10 mouse cellular contexts compared by ENCODE assay signal in the genomic region with DNA sequence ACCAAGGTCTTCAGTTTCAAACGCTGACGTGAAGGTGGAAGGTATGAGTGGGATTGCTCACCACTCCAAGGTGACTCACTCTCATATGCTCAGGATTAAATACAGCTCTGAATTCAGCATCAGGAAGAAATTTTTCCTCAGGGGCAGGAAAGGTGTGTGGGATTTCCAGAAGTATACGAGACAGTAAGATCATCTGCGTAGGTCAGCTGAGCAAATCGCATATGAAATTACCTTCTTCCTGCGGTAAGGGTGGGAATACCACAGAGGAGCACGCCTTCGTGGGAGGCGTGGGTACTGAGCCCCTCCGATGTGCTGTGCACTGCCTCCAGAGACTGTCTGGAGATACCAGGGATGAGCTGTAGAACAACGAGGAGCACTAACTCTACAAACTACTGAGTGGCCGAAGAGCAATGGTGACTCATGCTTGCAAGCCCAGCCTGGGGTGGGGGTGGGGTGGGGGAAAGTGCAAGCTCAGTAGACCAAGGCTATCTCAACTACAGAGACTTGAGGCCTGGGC. TPM values are rescaled to one million over a fixed set of nuclear protein-coding genes. Genes with fewer than 3 reads are reported as not detected.
DNase-seq lines count a peak whose midpoint lies in the region; ATAC-seq and TF ChIP-seq lines count a peak whose summit lies in the region.
"Had no signal": no experiment of that assay in that cellular context is flagged by ENCODE, and none has a peak within 500 bp of the region (broad histone marks: within the 10 kb centered on the region; RNA-seq: fewer than 3 reads in every experiment).

No protein-coding gene starts in this region.

- 0 out of 2 replicates have a peak overlapping the region, but pooled peaks have one; percentile 19 for H3K9ac ChIP-seq in heart, embryonic 15.5 days
- no peak overlapping the region for H3K9ac ChIP-seq in lung, postnatal 0 days (replicated peaks; ENCODE audit: low read depth)
- no peak overlapping the region for H3K9ac ChIP-seq in embryonic facial prominence, embryonic 14.5 days (ENCODE audit: low read depth, low read length)
- H3K9ac ChIP-seq in forebrain, embryonic 14.5 days (ENCODE audit: low read length): no peak overlapping the region

- no peaks in the 10 kb centered on the region for H3K27me3 ChIP-seq in heart, embryonic 15.5 days
- no peaks in the 10 kb centered on the region for H3K27me3 ChIP-seq in lung, postnatal 0 days (replicated peaks; ENCODE audit: insufficient read depth, low read length)
- no peaks in the 10 kb centered on the region for H3K27me3 ChIP-seq in embryonic facial prominence, embryonic 14.5 days (replicated peaks; ENCODE audit: control insufficient read depth, insufficient read depth, low read length)
- H3K27me3 ChIP-seq in forebrain, embryonic 14.5 days (replicated peaks; ENCODE audit: control insufficient read depth, insufficient read depth, low read length): no peaks in the 10 kb centered on the region

- H3K9me3 ChIP-seq in heart, embryonic 15.5 days (replicated peaks): no peaks in the 10 kb centered on the region
- no peaks in the 10 kb centered on the region for H3K9me3 ChIP-seq in lung, postnatal 0 days (ENCODE audit: low read length)
- H3K9me3 ChIP-seq in embryonic facial prominence, embryonic 14.5 days (ENCODE audit: control insufficient read depth, low read length): no peaks in the 10 kb centered on the region
- H3K9me3 ChIP-seq in forebrain, embryonic 14.5 days (replicated peaks; ENCODE audit: control insufficient read depth, low read length): no peaks in the 10 kb centered on the region

- H3K4me3 ChIP-seq in heart, embryonic 15.5 days: no peak overlapping the region
- no peak overlapping the region for H3K4me3 ChIP-seq in lung, postnatal 0 days (ENCODE audit: low read depth, low read length)
- no peak overlapping the region for H3K4me3 ChIP-seq in embryonic facial prominence, embryonic 14.5 days (ENCODE audit: low read depth, low read length)
- no peak overlapping the region for H3K4me3 ChIP-seq in forebrain, embryonic 14.5 days (ENCODE audit: low read depth, low read length)

- ATAC-seq in heart, embryonic 15.5 days (replicated peaks; ENCODE audit: insufficient number of reproducible peaks, insufficient read depth, low FRiP score, low read depth): 0 out of 2 replicates have a peak, but pooled peaks have one; percentile 19
- ATAC-seq in lung, postnatal 0 days: peak; percentile 58
- ATAC-seq in embryonic facial prominence, embryonic 14.5 days (ENCODE audit: low read depth): no peak
- no peak for ATAC-seq in forebrain, embryonic 14.5 days

- 59% methylated on average over 12 of the region's 12 CpGs for WGBS in heart, embryonic 15.5 days
- WGBS in lung, postnatal 0 days: 71% methylated on average over 12 of the region's 12 CpGs
- 72% methylated on average over 12 of the region's 12 CpGs for WGBS in embryonic facial prominence, embryonic 14.5 days
- 90% methylated on average over 12 of the region's 12 CpGs for WGBS in forebrain, embryonic 14.5 days

- no peak overlapping the region for H3K4me2 ChIP-seq in heart, embryonic 15.5 days
- no peak overlapping the region for H3K4me2 ChIP-seq in lung, postnatal 0 days (replicated peaks; ENCODE audit: low read depth, low read length)
- no peak overlapping the region for H3K4me2 ChIP-seq in embryonic facial prominence, embryonic 14.5 days (ENCODE audit: low read depth, low read length)
- H3K4me2 ChIP-seq in forebrain, embryonic 14.5 days (ENCODE audit: low read length): no peak overlapping the region

- peaks cover 49% of the 10 kb centered on the region for H3K4me1 ChIP-seq in heart, embryonic 15.5 days (replicated peaks)
- peaks cover 10% of the 10 kb centered on the region for H3K4me1 ChIP-seq in lung, postnatal 0 days (ENCODE audit: insufficient read depth, low read depth, low read length)
- peaks cover 14% of the 10 kb centered on the region for H3K4me1 ChIP-seq in embryonic facial prominence, embryonic 14.5 days (ENCODE audit: control insufficient read depth, insufficient read depth, low read length)
- H3K4me1 ChIP-seq in forebrain, embryonic 14.5 days (ENCODE audit: control insufficient read depth, insufficient read depth, low read length): peaks cover 15% of the 10 kb centered on the region

- no peak for TF ChIP-seq CTCF in lung, postnatal 0 days (IDR thresholded peaks at IDR 0.05)

- peak overlapping the region; percentile 73 for H3K27ac ChIP-seq in heart, embryonic 15.5 days
- peak overlapping the region; percentile 62; the same call in 1 of the 2 replicates for H3K27ac ChIP-seq in lung, postnatal 0 days (ENCODE audit: low read length)
- H3K27ac ChIP-seq in embryonic facial prominence, embryonic 14.5 days (replicated peaks; ENCODE audit: low read depth, low read length): peak overlapping the region; percentile 21; the same call in 1 of the 2 replicates
- no peak overlapping the region for H3K27ac ChIP-seq in forebrain, embryonic 14.5 days (ENCODE audit: low read depth, low read length)

- DNase-seq in heart, postnatal 36 days: no peak
- peak; percentile 77 for DNase-seq in lung, postnatal 0 days (ENCODE audit: low spot score)
- DNase-seq in lung, adult 18-20 months: no peak
- no peak for DNase-seq in embryonic facial prominence, embryonic 14.5 days (ENCODE audit: low spot score)
- no peak for DNase-seq in forebrain, embryonic 14.5 days (ENCODE audit: low spot score)
- DNase-seq in embryo, embryonic 11 days: no peak
- DNase-seq: cerebellum, postnatal 10 days; gastrocnemius, postnatal 14 days; kidney, adult 9 months had no signal

- intact Hi-C loops in heart, postnatal 36 days (cut with DNase I): no loop called here

- no peaks in the 10 kb centered on the region for H3K36me3 ChIP-seq in heart, embryonic 15.5 days
- H3K36me3 ChIP-seq in lung, postnatal 0 days (ENCODE audit: insufficient read depth, low read length): no peaks in the 10 kb centered on the region
- H3K36me3 ChIP-seq in embryonic facial prominence, embryonic 14.5 days (ENCODE audit: control insufficient read depth, insufficient read depth, low read length): no peaks in the 10 kb centered on the region
- no peaks in the 10 kb centered on the region for H3K36me3 ChIP-seq in forebrain, embryonic 14.5 days (ENCODE audit: control insufficient read depth, insufficient read depth, low read length)

- TF ChIP-seq EP300 in lung, postnatal 0 days (IDR thresholded peaks at IDR 0.05): peak; percentile 57; the same call in 1 of the 2 replicates

RNA-seq across cellular contexts. Expression of gene Gab1, which starts 22.4 kb away (rescaled TPM):
- 28.4 and 30.6 TPM in 2 replicates for polyA plus RNA-seq in heart, embryonic 15.5 days (2015; fragmentation: Nextera tagmentation; extraction: Ambion mirVana)
- 10 to 100 TPM; 36.7 to 43.6 TPM for total RNA-seq in heart, postnatal 36 days (2021)
- polyA plus RNA-seq in lung, postnatal 0 days (2015; fragmentation: Nextera tagmentation; extraction: Ambion mirVana): 16.9 and 18.9 TPM in 2 replicates
- polyA plus RNA-seq in embryonic facial prominence, embryonic 14.5 days (2014; fragmentation: Nextera tagmentation; extraction: Ambion mirVana): 30.3 and 34.8 TPM in 2 replicates
- polyA plus RNA-seq in forebrain, embryonic 14.5 days (2014; fragmentation: Nextera tagmentation; extraction: Ambion mirVana): 15.4 and 15.8 TPM in 2 replicates

Comparison
In these comparisons a context has a peak if more than half of its experiments do, and no peak if none do; other contexts are left out.
1. ATAC-seq: peak in heart, embryonic 15.5 days (single experiment) and lung, postnatal 0 days (single experiment); none in embryonic facial prominence, embryonic 14.5 days (single experiment) and forebrain, embryonic 14.5 days (single experiment).